Mouse (Mus musculus) intestine, postnatal 0 days (tissue): ENCODE data around the gene Rbm34. TPM values are rescaled to one million over a fixed set of nuclear protein-coding genes. Genes with fewer than 3 reads are reported as not detected.

Experiments used
- ATAC-seq: fragments of 200-750 bp; cut with Nextera tagmentation; 2 replicates; pipeline ENCODE4 v1.8.0; 2017; ENCODE audit warnings: mild to moderate bottlenecking, moderate TSS enrichment, moderate library complexity
- H3K27ac ChIP-seq: fragments of 300-500 bp; sonication (generic); 2 replicates; pipeline ENCODE4 v1.5.1; 2014; ENCODE audit warnings: mild to moderate bottlenecking, low read depth, low read length, moderate library complexity
- H3K27me3 ChIP-seq: fragments of 300-500 bp; sonication (generic); replicated peaks from 2 replicates; pipeline ENCODE4 v1.6.1; 2014; ENCODE audit warnings: low read length, mixed read lengths; ENCODE audit not compliant: control insufficient read depth, insufficient read depth
- H3K36me3 ChIP-seq: fragments of 300-500 bp; sonication (generic); 2 replicates; pipeline ENCODE4 v1.6.1; 2014; ENCODE audit warnings: mild to moderate bottlenecking, moderate library complexity; ENCODE audit not compliant: control insufficient read depth, insufficient read depth
- H3K4me1 ChIP-seq: fragments of 300-500 bp; sonication (generic); replicated peaks from 2 replicates; pipeline ENCODE4 v1.6.1; 2014; ENCODE audit warnings: antibody characterized with exemption, low read length, mixed read lengths; ENCODE audit not compliant: control insufficient read depth, insufficient read depth
- H3K4me2 ChIP-seq: fragments of 300-500 bp; sonication (generic); replicated peaks from 2 replicates; pipeline ENCODE4 v1.6.1; 2014; ENCODE audit warnings: low read depth, mild to moderate bottlenecking, moderate library complexity
- H3K4me3 ChIP-seq: fragments of 300-500 bp; sonication (generic); 2 replicates; pipeline ENCODE4 v1.5.1; 2014; ENCODE audit warnings: low read depth, low read length
- H3K9ac ChIP-seq: fragments of 300-500 bp; sonication (generic); 2 replicates; pipeline ENCODE4 v1.6.1; 2014; ENCODE audit warnings: mild to moderate bottlenecking, low read depth, low read length
- H3K9me3 ChIP-seq: fragments of 300-500 bp; sonication (generic); 2 replicates; pipeline ENCODE4 v1.6.1; 2016; ENCODE audit warnings: mixed run types; ENCODE audit not compliant: control insufficient read depth
- CTCF ChIP-seq: sonication (generic); IDR thresholded peaks from 2 replicates; pipeline ENCODE4 v1.5.1; 2016; ENCODE audit warnings: low read depth, mild to moderate bottlenecking, control low read depth, antibody characterized with exemption, moderate library complexity
- WGBS: fragments of 180-500 bp; shearing (Covaris S2); extraction: QIAGEN DNeasy Blood & Tissue Kit; methylation state at CpG from one replicate; pipeline ENCODE4 v1.1.7; 2014; 5-methylcytosine and 5-hydroxymethylcytosine counted together
- polyA plus RNA-seq: library from polyadenylated mRNA; unstranded; fragments of >200 nt; fragmentation: Nextera tagmentation; extraction: Ambion mirVana; gene quantifications from 2 replicates; pipeline ENCODE4 v1.2.1, GENCODE M21; 2015

Gene Rbm34
- polyA plus RNA-seq, 1 experiment from 2014 or later = 25.3 TPM

DNA sequence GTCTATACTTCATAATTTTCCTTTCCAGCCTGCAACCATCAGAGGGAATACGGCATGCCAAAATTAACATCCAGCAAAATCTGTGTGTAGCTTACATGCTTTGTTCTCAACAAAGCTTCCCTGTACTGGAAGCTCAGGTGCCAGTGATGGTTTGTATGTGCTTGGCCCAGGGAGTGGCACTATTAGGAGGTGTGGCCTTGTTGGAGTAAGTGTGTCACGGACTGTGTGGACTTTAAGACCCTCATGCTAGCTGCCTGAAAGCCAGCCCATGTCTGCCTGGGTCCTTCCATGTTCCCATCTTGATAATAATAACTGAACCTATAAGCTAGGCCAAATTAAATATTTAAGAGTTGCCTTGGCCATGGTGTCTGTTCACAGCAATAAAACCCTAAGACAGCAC, 35.5 kb downstream of the Rbm34 start:
- no peak for ATAC-seq
- H3K9me3 ChIP-seq = no peaks in the 10 kb centered on the region
- WGBS = 84% methylated on average over 2 of the region's 2 CpGs
- no peak for TF ChIP-seq CTCF
- H3K9ac ChIP-seq = no peak overlapping the region
- peaks cover 72% of the 10 kb centered on the region for H3K36me3 ChIP-seq
- H3K27me3 ChIP-seq = no peaks in the 10 kb centered on the region
- no peak overlapping the region for H3K4me2 ChIP-seq
- no peaks in the 10 kb centered on the region for H3K4me1 ChIP-seq
- H3K4me3 ChIP-seq = no peak overlapping the region
- H3K27ac ChIP-seq = no peak overlapping the region

DNA sequence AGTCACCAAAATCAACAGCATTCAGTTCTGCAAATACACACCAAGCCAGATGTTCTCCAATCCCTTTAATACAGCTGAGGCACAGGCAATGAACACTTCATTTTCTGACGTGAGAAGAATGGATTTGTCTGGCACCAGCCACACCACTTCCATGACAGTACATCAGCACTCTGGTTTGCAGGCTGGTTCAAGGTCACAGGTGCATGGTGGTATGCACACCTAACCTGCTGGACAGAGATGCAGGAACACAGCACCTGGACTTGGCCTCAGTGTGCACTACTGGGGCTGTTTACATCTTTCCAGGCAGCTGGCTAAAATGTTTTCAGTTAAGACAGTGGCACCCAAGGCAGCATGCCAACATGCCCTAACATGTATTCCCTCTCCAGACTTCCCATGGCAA, 38.2 kb downstream of the Rbm34 start:
- no peak for TF ChIP-seq CTCF
- ATAC-seq = no peak
- Histone ChIP-seq H3K4me2 (no peak overlapping the region), H3K27me3 (no peaks in the 10 kb centered on the region), H3K36me3 (peaks cover 64% of the 10 kb centered on the region), H3K27ac (peak overlapping the region; percentile 23; the same call in 1 of the 2 replicates), H3K4me3 (no peak overlapping the region), H3K4me1 (no peaks in the 10 kb centered on the region), H3K9ac (no peak overlapping the region), H3K9me3 (no peaks in the 10 kb centered on the region)
- WGBS = 68% methylated on average over 1 of the region's 1 CpGs

DNA sequence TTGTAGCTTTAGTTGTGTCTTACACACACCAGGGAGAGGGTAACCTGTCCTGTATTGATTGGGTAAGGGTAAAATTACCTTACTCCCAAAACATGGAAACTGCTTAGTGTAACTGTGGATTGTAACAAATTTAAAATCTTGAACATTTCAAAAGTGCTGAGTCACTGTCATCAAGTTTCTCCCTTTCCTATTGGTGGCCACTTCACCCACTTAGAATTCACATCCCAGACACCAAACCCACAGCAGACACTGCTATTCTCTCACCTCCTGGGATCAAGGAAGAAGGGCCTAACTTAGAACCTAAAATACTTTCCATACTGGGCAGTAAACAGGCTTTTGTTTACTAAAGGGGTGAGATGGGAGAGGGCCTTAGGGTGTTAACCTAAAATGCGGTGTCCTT, 38.6 kb downstream of the Rbm34 start:
- H3K4me3 ChIP-seq = no peak overlapping the region
- H3K9me3 ChIP-seq = no peaks in the 10 kb centered on the region
- no peaks in the 10 kb centered on the region for H3K4me1 ChIP-seq
- no peak overlapping the region for H3K9ac ChIP-seq
- H3K36me3 ChIP-seq = peaks cover 65% of the 10 kb centered on the region
- ATAC-seq = no peak
- peak overlapping the region; percentile 23; the same call in 1 of the 2 replicates for H3K27ac ChIP-seq
- 86% methylated on average over 1 of the region's 1 CpGs for WGBS
- H3K4me2 ChIP-seq = no peak overlapping the region
- no peak for TF ChIP-seq CTCF
- no peaks in the 10 kb centered on the region for H3K27me3 ChIP-seq

DNA sequence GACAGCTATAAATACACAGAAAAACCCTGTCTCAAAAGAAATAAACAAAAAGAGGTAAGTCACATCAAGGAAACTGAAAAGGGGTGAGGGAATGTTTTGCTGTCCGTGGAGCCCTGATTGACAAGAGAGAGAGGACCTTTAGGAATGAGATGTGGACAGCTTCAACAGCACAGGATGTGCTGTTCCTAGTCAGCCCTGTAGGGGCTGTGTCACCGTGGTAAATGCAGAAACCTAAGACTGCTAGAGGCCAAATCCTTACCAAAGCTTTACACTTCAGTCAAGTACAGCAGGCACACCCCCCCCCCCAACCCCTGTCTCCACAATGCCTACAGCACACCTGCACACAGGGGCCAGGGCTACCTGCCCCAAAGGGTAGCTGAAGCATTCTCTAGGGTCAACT, 39.2 kb downstream of the Rbm34 start:
- peak; percentile 58 for TF ChIP-seq CTCF
- no peaks in the 10 kb centered on the region for H3K4me1 ChIP-seq
- no peak overlapping the region for H3K4me3 ChIP-seq
- no peaks in the 10 kb centered on the region for H3K27me3 ChIP-seq
- H3K4me2 ChIP-seq = no peak overlapping the region
- no peaks in the 10 kb centered on the region for H3K9me3 ChIP-seq
- H3K36me3 ChIP-seq = peaks cover 60% of the 10 kb centered on the region
- no peak overlapping the region for H3K27ac ChIP-seq
- 0 out of 2 replicates have a peak, but pooled peaks have one; percentile 15 for ATAC-seq
- 28% methylated on average over 2 of the region's 2 CpGs for WGBS
- H3K9ac ChIP-seq = no peak overlapping the region

DNA sequence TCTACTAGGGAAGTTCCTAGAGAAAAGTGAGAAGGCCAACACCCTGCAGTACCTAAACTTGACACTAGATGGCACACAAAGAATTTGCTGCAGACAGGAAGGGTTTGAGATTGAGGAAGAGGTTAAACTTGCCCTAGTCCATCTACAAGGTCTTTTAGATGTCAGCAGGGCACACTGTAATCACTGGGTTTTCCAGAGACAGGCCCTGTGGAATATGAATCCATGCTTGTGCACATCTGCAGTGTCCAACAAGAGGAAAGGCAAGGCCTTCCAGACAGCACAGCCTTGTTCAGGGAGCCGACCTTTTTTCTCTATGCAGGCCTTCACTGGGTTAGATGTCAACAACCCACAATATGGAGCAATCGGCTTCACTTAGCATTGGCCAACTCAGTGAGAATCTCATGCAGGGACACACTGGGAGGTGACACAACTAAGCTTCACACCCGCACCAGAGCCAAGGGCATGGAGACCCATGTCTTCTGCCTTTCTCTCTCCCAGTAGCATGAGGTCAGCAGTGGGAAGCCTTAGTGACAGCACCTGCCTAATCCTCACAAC, 41.2 kb downstream of the Rbm34 start:
- peaks cover 40% of the 10 kb centered on the region for H3K36me3 ChIP-seq
- no peak overlapping the region for H3K4me3 ChIP-seq
- no peak for ATAC-seq
- H3K9ac ChIP-seq = no peak overlapping the region
- peak overlapping the region; percentile 6; the same call in 1 of the 2 replicates for H3K27ac ChIP-seq
- WGBS = 74% methylated on average over 3 of the region's 3 CpGs
- TF ChIP-seq CTCF = peak; percentile 94
- H3K9me3 ChIP-seq = no peaks in the 10 kb centered on the region
- H3K4me2 ChIP-seq = no peak overlapping the region
- H3K27me3 ChIP-seq = no peaks in the 10 kb centered on the region
- H3K4me1 ChIP-seq = no peaks in the 10 kb centered on the region

DNA sequence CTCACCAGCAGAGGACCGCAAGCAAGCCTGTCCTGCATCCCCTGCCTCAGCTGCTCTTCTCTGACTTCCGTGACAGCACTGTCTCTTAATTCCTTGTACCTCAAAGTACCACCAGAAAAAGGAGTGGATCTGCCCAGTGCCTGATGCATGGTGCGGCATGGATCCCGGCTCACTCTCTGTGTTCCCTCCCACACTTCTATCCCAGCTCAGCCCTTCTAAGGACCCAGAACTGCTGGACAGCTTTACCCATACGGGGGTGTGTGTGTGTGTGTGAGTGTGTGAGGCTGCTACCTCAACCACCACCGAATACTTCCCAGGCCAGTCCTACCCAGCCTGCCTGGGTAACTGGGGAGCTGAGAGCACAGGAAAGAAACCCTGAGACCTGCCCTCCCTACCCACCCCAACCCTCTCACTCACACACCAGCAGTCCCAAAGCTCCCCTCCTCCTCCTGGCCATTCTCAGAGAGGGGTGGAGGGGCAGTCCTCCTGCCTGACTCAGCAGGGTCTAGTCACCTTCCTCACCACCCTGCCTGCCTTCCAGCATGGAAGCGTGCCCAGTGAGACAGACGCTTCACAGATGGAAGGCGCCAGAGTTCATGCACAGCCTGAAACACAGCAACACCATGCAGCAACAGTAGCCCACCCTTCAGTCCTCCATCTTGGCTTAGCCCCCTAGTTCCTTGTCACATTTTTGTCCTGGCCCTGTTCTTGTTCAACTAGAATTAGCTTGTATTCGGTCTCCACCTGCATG, 41.9 kb downstream of the Rbm34 start:
- Histone ChIP-seq H3K4me1 (no peaks in the 10 kb centered on the region), H3K27me3 (no peaks in the 10 kb centered on the region), H3K9me3 (no peaks in the 10 kb centered on the region), H3K27ac (peak overlapping the region; percentile 28; the same call in 1 of the 2 replicates), H3K36me3 (peaks cover 36% of the 10 kb centered on the region), H3K4me3 (no peak overlapping the region), H3K9ac (no peak overlapping the region), H3K4me2 (no peak overlapping the region)
- ATAC-seq = no peak
- 91% methylated on average over 10 of the region's 10 CpGs for WGBS
- no peak for TF ChIP-seq CTCF
